Comparison of ENCODE assay signal across 27 mouse cellular contexts in the genomic region with DNA sequence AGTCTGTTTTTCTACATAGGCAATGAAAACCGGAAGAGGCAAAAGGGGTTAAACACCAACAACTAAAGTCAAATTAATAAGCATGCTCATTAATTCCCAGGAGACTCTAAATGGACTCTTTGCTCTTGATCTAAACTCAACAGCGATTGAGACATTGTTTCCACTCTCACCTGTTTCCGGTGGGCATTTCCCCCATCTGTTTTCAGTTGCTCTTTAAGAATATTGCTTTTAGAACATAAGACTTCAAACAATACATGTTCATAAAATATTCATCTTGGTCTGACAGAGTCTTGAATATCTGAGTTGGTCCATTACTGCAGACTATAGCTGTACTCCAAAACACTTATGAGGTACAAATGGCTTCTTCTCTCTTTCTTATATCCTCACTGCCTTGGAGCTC. TPM values are rescaled to one million over a fixed set of nuclear protein-coding genes. Genes with fewer than 3 reads are reported as not detected.
DNase-seq lines count a peak whose midpoint lies in the region; ATAC-seq lines count a peak whose summit lies in the region.
"Had no signal": no experiment of that assay in that cellular context is flagged by ENCODE, and none has a peak within 500 bp of the region (broad histone marks: within the 10 kb centered on the region; RNA-seq: fewer than 3 reads in every experiment).

No protein-coding gene starts in this region.

- H3K27me3 ChIP-seq in midbrain, embryonic 14.5 days (ENCODE audit: control insufficient read depth, insufficient read depth, low read length): no peaks in the 10 kb centered on the region
- H3K27me3 ChIP-seq: embryonic facial prominence, embryonic 13.5 days; forebrain, embryonic 12.5 days; forebrain, embryonic 15.5 days; heart, embryonic 13.5 days had no signal

- H3K36me3 ChIP-seq in midbrain, embryonic 14.5 days (ENCODE audit: control insufficient read depth, insufficient read depth, low read length): no peaks in the 10 kb centered on the region
- H3K36me3 ChIP-seq: embryonic facial prominence, embryonic 10.5 days; embryonic facial prominence, embryonic 13.5 days; forebrain, embryonic 12.5 days; forebrain, embryonic 15.5 days; heart, embryonic 10.5 days; heart, embryonic 13.5 days had no signal

- H3K4me3 ChIP-seq in midbrain, embryonic 14.5 days (replicated peaks; ENCODE audit: low read depth, low read length): no peak overlapping the region
- H3K4me3 ChIP-seq: embryonic facial prominence, embryonic 10.5 days; embryonic facial prominence, embryonic 13.5 days; erythroblast, embryonic 14.5 days; forebrain, embryonic 12.5 days; forebrain, embryonic 15.5 days; heart, adult 2 months; heart, embryonic 10.5 days; heart, embryonic 13.5 days had no signal

- peak; percentile 29 for DNase-seq in CD4-positive helper T cell, adult 2 months (ENCODE audit: low read depth, low spot score)
- peak; percentile 63 for DNase-seq in CD4-positive, CD25-positive, alpha-beta regulatory T cell, adult 2 months (ENCODE audit: low read depth, low spot score)
- DNase-seq in naive thymus-derived CD4-positive, alpha-beta T cell, adult 2 months (ENCODE audit: low read depth): peak; percentile 37
- no peak for DNase-seq in midbrain, embryonic 14.5 days
- no peak for DNase-seq in gastrocnemius, postnatal 25 days
- DNase-seq in cerebellum, adult 18-20 months: no peak
- DNase-seq: adrenal gland, postnatal 10 days; adrenal gland, postnatal 36 days; cerebellum, adult 2 months; cerebellum, postnatal 10 days; cerebellum, postnatal 36 days; embryo, embryonic 11 days; gastrocnemius, postnatal 36 days; heart, adult 2 months; heart, postnatal 14 days; heart, postnatal 4 days had no signal

- H3K4me2 ChIP-seq in midbrain, embryonic 14.5 days (ENCODE audit: low read length): no peak overlapping the region
- H3K4me2 ChIP-seq: embryonic facial prominence, embryonic 13.5 days; forebrain, embryonic 12.5 days; forebrain, embryonic 15.5 days; heart, embryonic 13.5 days; hindbrain, embryonic 14.5 days had no signal

- no peak overlapping the region for H3K27ac ChIP-seq in midbrain, embryonic 14.5 days (replicated peaks; ENCODE audit: low read depth, low read length)
- H3K27ac ChIP-seq: embryonic facial prominence, embryonic 10.5 days; embryonic facial prominence, embryonic 13.5 days; forebrain, embryonic 12.5 days; heart, adult 2 months; heart, embryonic 10.5 days; heart, embryonic 13.5 days; hindbrain, embryonic 14.5 days; hindbrain, postnatal 0 days had no signal

- no peaks in the 10 kb centered on the region for H3K9me3 ChIP-seq in midbrain, embryonic 14.5 days (ENCODE audit: control insufficient read depth, low read length)
- H3K9me3 ChIP-seq: embryonic facial prominence, embryonic 10.5 days; embryonic facial prominence, embryonic 13.5 days; forebrain, embryonic 12.5 days; forebrain, embryonic 15.5 days; heart, embryonic 10.5 days; heart, embryonic 13.5 days had no signal

- WGBS in midbrain, embryonic 14.5 days: 82% methylated on average over 3 of the region's 3 CpGs

- peak; percentile 31 for ATAC-seq in activated CD4-positive, CD25-positive, alpha-beta regulatory T cell, adult 4 months
- ATAC-seq in midbrain, embryonic 14.5 days (ENCODE audit: low FRiP score, low TSS enrichment): no peak
- ATAC-seq: forebrain, embryonic 15.5 days; hindbrain, postnatal 0 days; intestine, embryonic 16.5 days had no signal

- H3K9ac ChIP-seq in midbrain, embryonic 14.5 days (replicated peaks; ENCODE audit: low read length): no peak overlapping the region
- H3K9ac ChIP-seq: embryonic facial prominence, embryonic 13.5 days; forebrain, embryonic 12.5 days; forebrain, embryonic 15.5 days; heart, embryonic 13.5 days; hindbrain, embryonic 14.5 days had no signal

- no peaks in the 10 kb centered on the region for H3K4me1 ChIP-seq in midbrain, embryonic 14.5 days (ENCODE audit: control insufficient read depth, insufficient read depth, low read length)
- H3K4me1 ChIP-seq: heart, embryonic 10.5 days; heart, embryonic 13.5 days had no signal

RNA-seq across cellular contexts. Expression of gene Plcxd2, which starts 9.0 kb away (rescaled TPM):
- 1 to 10 TPM; 3.2 to 6.8 TPM for polyA plus RNA-seq in activated CD4-positive, CD25-positive, alpha-beta regulatory T cell, adult 4 months (2017; shearing (Covaris generic))
- polyA plus RNA-seq in midbrain, embryonic 14.5 days (2014; fragmentation: Nextera tagmentation; extraction: Ambion mirVana): 8.7 and 8.8 TPM in 2 replicates
- total RNA-seq in gastrocnemius, postnatal 25 days (2021): under 1 TPM; 0.15 to 0.19 TPM

RNA-seq across cellular contexts. Expression of gene Phldb2, which starts 47.6 kb away (rescaled TPM):
- polyA plus RNA-seq in activated CD4-positive, CD25-positive, alpha-beta regulatory T cell, adult 4 months (2017; shearing (Covaris generic)): not detected
- polyA plus RNA-seq in midbrain, embryonic 14.5 days (2014; fragmentation: Nextera tagmentation; extraction: Ambion mirVana): 4.0 and 6.4 TPM in 2 replicates
- 1 to 10 TPM; 9.4 to 9.9 TPM for total RNA-seq in gastrocnemius, postnatal 25 days (2021)

Comparison
In these comparisons a context has a peak if more than half of its experiments do, and no peak if none do; other contexts are left out.
1. DNase-seq: peak in CD4-positive helper T cell, adult 2 months (single experiment), CD4-positive, CD25-positive, alpha-beta regulatory T cell, adult 2 months (single experiment) and naive thymus-derived CD4-positive, alpha-beta T cell, adult 2 months (single experiment); none in midbrain, embryonic 14.5 days (single experiment), gastrocnemius, postnatal 25 days (single experiment) and cerebellum, adult 18-20 months (0 of 2).